Comparison of ENCODE assay signal across 22 mouse cellular contexts in genomic region chr3:57776915-57777314, GRCm38 (mm10).
"Had no signal": no experiment of that assay in that cellular context is flagged by ENCODE, and none has a peak within 500 bp of the region (broad histone marks: within the 10 kb centered on the region; RNA-seq: fewer than 3 reads in every experiment).

No protein-coding gene starts in this region.

- DNase-seq: kidney, postnatal 14 days; kidney, postnatal 4 days; left cerebral cortex, postnatal 4 days; liver; lung, adult 18-20 months; lung, postnatal 10 days; lung, postnatal 36 days; retina, postnatal 1 day; right cerebral cortex, postnatal 25 days; spleen, adult 18-20 months; thymus, postnatal 36 days had no signal

- H3K9me3 ChIP-seq: limb, embryonic 13.5 days; liver, embryonic 12.5 days; liver, embryonic 15.5 days; lung, embryonic 15.5 days; megakaryocyte, embryonic 14.5 days; midbrain, embryonic 10.5 days; midbrain, embryonic 13.5 days; neural tube, embryonic 13.5 days; stomach, embryonic 15.5 days had no signal

- H3K4me3 ChIP-seq: limb, embryonic 13.5 days; liver, embryonic 12.5 days; liver, embryonic 15.5 days; lung, embryonic 15.5 days; megakaryocyte, embryonic 14.5 days; midbrain, embryonic 10.5 days; midbrain, embryonic 13.5 days; myocyte; neural tube, embryonic 13.5 days; stomach, embryonic 15.5 days had no signal

- H3K36me3 ChIP-seq: liver, embryonic 12.5 days; liver, embryonic 15.5 days; stomach, embryonic 15.5 days had no signal

- H3K27ac ChIP-seq: limb, embryonic 13.5 days; liver, embryonic 12.5 days; liver, embryonic 15.5 days; lung, embryonic 15.5 days; midbrain, embryonic 10.5 days; midbrain, embryonic 13.5 days; neural tube, embryonic 13.5 days; stomach, embryonic 15.5 days had no signal

- H3K4me1 ChIP-seq: limb, embryonic 13.5 days; liver, embryonic 12.5 days; liver, embryonic 15.5 days; lung, embryonic 15.5 days; megakaryocyte, embryonic 14.5 days; midbrain, embryonic 10.5 days; midbrain, embryonic 13.5 days; neural tube, embryonic 13.5 days; stomach, embryonic 15.5 days had no signal

- H3K27me3 ChIP-seq: limb, embryonic 13.5 days; liver, embryonic 12.5 days; liver, embryonic 15.5 days; lung, embryonic 15.5 days; megakaryocyte, embryonic 14.5 days; midbrain, embryonic 13.5 days; neural tube, embryonic 13.5 days; stomach, embryonic 15.5 days had no signal

- ATAC-seq: liver, embryonic 12.5 days; midbrain, embryonic 13.5 days; midbrain, embryonic 16.5 days had no signal
